In the genomic region with DNA sequence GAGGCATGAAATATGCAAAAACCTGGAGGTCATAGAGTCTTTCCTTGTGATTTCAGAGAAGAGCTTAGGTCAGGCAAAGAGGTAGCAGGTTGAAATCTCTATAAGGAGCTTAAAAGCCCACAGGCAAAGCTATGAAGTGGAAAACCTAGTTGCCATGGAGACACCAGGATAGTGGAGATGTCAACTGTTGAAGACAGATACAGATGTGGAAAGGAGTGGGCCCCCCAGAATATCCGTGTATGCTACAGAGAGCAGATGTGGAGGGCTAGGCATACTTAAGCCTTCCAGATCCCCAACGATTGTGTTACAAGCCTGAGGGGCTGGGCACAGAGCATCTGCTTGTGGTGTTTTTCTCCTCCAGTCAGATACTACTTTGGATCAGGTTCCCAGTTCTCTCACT, we compare ENCODE assay signal across 16 mouse cellular contexts.
"Had no signal": no experiment of that assay in that cellular context is flagged by ENCODE, and none has a peak within 500 bp of the region (broad histone marks: within the 10 kb centered on the region; RNA-seq: fewer than 3 reads in every experiment).

No protein-coding gene starts in this region.

- H3K36me3 ChIP-seq: liver, embryonic 13.5 days; lung, embryonic 15.5 days; neural tube, embryonic 15.5 days; stomach, embryonic 15.5 days had no signal

- H3K4me3 ChIP-seq: liver, embryonic 13.5 days; lung, embryonic 15.5 days; megakaryocyte, embryonic 14.5 days; myocyte; neural tube, embryonic 15.5 days; stomach, embryonic 15.5 days had no signal

- H3K9ac ChIP-seq: liver, embryonic 13.5 days; liver, postnatal 0 days; lung, embryonic 15.5 days; neural tube, embryonic 15.5 days; stomach, embryonic 15.5 days had no signal

- H3K27ac ChIP-seq: liver, embryonic 13.5 days; lung, embryonic 15.5 days; macrophage; neural tube, embryonic 15.5 days; stomach, embryonic 15.5 days had no signal

- H3K9me3 ChIP-seq: liver, embryonic 13.5 days; lung, embryonic 15.5 days; neural tube, embryonic 15.5 days; stomach, embryonic 15.5 days had no signal

- H3K4me1 ChIP-seq: liver, embryonic 13.5 days; lung, embryonic 15.5 days; megakaryocyte, embryonic 14.5 days; neural tube, embryonic 15.5 days; stomach, embryonic 15.5 days had no signal

- DNase-seq: kidney, adult 18-20 months; kidney, postnatal 14 days; left cerebral cortex, postnatal 4 days; liver; liver, embryonic 13.5 days; liver, postnatal 0 days; lung, postnatal 14 days; right cerebral cortex, postnatal 14 days; thymus, adult 2 months; thymus, postnatal 25 days had no signal

- H3K27me3 ChIP-seq: liver, embryonic 13.5 days; lung, embryonic 15.5 days; megakaryocyte, embryonic 14.5 days; neural tube, embryonic 15.5 days; stomach, embryonic 15.5 days had no signal

- ATAC-seq: liver, postnatal 0 days had no signal

- H3K4me2 ChIP-seq: liver, embryonic 13.5 days; lung, embryonic 15.5 days; neural tube, embryonic 15.5 days; stomach, embryonic 15.5 days had no signal
